Mouse (Mus musculus) neutrophil, adult 5-6 weeks (primary cell): ENCODE data around the gene Zfp473. TPM values are rescaled to one million over a fixed set of nuclear protein-coding genes. Genes with fewer than 3 reads are reported as not detected.
"Not testable (repeated sequence)": the region's sequence is repeated elsewhere in the genome, so short reads cannot be mapped to it uniquely, and the experiment has no call there.

Source experiments
- ATAC-seq: fragments of 151-379, 151-347 bp; 2 replicates; pipeline ENCODE4 v1.8.0; 2017; ENCODE audit warnings: mild to moderate bottlenecking, moderate TSS enrichment; ENCODE audit not compliant: insufficient number of reproducible peaks, poor library complexity, low FRiP score, severe bottlenecking; ENCODE audit errors: extremely low read depth
- total RNA-seq: library from RNA; stranded (forward); fragments of 200-1000 nt; gene quantifications from 2 replicates; pipeline ENCODE4 v1.2.3, GENCODE M21; 2017

The Zfp473 gene
- total RNA-seq, 1 experiment from 2014 or later: 1.5 TPM

DNA sequence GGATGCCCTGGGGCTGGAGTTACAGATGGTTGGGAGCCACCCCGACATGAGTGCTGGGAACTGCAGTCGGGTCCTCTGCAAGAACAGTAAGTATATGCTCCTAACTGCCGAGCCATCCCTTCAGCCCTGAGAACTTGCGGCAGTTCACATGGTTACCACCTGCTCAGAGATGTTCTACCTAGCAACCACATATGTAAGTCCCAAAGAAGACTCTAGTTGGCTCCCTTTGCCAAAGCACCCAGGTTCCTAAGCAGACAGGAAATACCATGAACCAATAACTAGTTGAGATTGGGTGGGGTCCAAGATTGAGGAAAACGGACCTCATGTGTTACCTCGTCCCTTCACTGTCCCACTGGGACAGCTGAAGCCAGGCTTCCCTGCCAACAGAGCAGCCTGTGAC is 24.5 kb downstream of the Zfp473 start:
- ATAC-seq: peak; percentile 90

DNA sequence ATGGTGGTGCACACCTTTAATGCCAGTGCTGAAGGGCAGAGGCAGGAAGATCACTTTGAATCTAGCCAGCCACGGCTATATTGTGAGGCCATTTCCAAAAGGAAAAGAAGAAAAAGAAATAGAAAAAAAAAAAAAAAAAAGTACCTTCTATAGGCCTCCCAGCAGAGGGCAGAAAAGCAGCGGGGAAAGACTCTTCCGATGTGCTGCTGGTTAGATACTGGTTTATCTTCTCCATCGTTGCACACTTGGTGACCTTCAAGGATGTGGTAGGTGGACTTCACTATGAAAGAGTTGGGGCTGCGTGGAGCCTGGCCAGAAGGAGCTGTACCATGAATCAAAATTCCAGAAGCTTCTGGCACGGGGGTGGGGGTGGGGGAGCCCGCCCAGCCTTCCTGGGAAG is 26.5 kb downstream of the Zfp473 start:
- no peak for ATAC-seq

DNA sequence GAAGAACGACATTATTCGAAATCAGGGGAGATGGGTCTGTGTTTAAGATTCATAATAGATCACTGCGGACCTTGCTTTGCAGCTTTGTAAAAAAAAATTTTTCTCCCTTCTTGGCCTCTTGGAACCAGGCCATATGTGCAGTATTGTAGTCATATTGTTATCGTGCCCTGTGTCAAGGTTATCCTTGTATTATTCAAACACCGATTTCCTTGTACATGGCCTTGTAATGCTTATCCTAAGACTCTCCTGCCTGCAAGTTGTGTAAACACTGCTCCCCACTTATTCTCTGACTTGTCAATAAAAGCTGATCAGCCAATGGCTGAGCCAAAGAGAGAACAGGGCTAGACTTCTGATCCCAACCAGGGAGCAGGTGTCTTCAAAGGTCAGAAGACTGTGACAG is 28.8 kb downstream of the Zfp473 start:
- no peak for ATAC-seq

DNA sequence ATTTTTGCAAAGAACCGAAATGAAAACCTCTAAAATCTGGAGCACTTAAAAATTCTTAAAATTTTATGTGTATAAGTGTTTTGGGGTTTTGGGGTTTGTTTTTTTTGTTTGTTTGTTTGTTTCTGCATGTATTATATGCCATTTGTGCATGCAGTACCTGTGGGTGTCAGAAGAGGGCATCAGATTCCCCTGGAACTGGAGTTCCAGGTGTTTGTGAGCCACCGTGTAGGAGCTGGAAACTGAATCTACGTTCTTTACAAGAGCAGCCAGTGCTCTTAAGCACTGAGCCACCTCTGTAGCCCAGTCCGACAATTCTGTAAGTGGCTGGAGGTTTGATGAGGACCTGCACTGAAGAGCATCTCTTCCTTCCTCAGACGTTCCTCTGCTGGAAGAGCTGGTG is 41.0 kb downstream of the Zfp473 start:
- no peak for ATAC-seq

DNA sequence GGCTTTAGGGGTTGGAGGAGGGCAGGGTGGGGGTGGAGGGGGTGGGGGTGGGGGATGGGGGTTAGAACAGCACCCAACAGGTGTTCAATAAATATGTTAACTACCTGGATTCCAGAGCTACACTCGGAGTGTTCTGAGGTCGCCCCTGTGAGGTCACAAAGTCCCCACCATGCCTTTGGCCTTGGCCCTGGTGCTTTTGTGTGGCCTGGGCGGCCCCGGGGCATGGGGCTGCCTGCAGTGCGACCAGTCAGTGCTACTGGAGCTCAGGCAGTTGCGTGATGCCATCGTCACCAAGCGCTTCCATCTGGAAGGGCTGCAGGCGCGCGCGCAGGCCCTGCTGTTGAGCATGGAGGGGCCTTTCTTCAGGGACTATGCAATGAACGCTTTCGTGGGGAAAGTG is 42.3 kb downstream of the Zfp473 start, which contains the start of gene Izumo2:
Gene Izumo2 (plus strand): TSS at position 169 of the 400 bp plus-strand sequence.
- no peak for ATAC-seq

DNA sequence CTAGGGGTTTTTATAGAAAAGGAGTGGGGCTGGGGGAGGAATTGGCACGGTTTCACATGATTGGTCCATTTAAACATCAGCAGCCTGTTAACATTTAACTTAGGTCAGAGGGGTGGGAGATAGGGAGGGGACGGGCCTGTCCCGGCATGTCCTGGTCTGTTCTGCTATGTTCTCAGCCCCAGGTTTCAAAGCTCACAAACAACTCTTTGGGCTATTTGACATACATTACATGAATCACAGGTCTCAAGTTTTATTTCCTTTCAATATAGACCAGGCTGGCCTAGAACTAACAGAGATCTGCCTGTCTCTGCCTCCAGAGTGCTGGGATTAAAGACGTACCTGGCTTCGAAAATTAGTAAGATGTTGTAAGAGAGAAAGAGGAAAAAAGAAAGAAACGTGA is 42.8 kb downstream of the Zfp473 start:
- not testable (repeated sequence) for ATAC-seq

DNA sequence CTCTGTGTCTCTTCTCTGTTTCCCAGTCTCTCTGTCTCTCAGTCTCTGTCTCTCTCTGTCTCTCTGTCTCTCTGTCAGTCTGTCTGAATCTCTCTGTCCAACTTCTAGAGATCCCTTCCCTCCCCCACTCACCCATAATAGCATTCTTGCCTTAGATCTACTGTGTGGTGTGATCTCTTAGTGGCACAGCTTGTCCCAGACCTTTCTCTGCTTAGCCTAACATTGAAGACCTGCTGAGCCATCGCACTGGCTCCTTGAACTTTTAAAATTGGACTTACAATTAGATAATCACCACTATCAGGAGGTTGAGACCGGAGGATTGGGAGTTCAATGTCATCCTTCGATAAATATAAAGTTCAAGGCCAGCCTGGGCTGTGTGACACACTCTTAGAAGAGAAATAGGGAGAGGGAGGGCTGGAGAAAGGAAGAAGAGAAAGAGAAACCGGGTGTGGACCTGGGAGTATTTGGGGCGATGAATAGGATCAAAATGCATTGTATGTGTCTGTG is 43.6 kb downstream of the Zfp473 start:
- ATAC-seq: no peak

DNA sequence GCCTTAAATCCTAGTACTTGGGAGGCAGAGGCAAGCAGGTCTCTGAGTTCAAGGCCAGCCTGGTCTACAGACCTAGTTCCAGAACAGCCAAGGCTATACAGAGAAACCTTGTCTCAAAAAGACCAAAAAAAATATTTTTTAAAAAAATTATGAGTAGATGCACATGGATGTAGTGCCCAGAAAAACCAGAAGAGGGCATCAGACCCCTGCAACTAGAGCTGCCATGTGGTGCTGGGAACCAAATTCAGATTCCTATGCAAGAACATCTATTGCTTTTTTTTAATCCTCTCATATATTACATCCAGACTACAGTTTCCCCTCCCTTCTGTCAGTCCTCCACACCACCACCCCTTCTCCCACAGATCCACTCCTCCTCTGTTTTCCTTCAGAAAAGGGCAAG is 44.5 kb downstream of the Zfp473 start:
- no peak for ATAC-seq

DNA sequence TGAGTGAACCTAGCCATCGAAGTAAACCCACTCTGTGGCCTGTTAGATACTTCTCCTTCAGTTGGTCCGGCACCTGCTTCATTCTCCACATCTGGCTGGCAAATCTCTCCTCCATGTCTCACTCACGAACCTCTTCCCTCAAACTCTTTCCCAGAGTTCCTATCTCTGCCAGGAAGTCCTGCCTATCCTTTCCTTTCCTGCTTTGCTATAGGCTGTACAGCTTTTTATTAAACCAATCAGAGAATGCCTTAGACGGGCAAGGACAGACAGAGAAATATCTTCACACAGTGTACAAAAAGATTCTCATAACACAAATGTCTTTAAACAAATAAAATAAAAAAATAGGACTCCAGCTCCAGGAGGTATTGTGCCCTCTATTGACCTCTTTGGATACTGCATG is 45.8 kb downstream of the Zfp473 start:
- no peak for ATAC-seq

DNA sequence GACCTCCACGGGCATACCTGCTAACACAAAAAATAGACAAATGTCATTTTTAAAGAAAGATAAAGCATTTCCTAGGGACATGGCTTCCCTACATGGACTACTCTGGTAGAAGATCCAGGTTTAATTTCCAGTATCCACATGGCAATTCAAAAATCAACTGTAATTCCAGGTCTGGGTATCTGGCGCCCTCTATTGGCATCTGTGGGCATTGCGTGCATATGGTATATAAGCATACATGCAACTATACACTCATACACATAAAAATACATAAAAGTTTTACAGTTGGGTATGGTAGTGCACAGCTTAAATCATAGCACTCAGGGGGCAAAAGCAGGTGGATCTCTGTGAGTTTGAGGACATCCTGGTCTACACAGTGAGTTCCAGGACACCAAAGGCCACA is 46.5 kb downstream of the Zfp473 start:
- no peak for ATAC-seq

DNA sequence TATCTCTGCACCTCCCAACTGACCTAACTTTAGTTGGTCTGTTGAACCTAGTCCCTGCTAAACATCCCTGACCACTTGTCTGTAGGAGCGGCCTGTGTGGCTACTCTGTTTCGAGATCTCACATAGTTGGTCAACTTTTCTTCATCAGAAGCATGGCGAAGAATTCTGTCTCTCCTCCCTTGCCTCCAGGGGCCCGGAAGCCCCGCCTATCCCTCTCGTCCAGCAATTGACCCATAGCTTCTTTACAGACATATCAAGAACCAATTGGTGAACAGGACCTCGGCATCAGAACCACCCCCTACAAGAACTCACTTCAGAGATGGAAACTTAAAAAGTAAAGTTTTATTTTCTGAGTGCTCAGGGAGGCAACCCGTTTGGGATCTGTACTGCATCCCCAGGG is 47.9 kb downstream of the Zfp473 start:
- no peak for ATAC-seq

DNA sequence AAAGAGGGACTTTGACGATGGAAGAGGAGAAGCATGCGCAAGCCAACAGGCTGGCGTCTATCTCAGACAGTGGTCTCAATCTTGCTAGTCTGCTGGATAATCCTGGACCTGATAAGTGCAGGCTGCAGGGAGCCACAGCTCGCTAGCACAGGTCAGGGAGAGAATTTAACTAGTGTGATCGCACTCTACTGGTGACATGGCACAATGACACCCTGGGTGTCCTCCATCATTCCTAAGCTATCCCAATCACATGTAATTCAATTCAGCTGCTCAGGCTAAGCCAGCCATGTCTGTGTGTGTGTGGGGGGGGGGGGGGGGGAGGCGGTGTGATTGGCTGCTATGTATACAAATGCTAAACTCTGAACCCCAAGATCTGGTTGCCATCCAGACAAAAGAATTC is 48.9 kb downstream of the Zfp473 start:
- ATAC-seq: 0 out of 2 replicates have a peak, but pooled peaks have one; percentile 9

DNA sequence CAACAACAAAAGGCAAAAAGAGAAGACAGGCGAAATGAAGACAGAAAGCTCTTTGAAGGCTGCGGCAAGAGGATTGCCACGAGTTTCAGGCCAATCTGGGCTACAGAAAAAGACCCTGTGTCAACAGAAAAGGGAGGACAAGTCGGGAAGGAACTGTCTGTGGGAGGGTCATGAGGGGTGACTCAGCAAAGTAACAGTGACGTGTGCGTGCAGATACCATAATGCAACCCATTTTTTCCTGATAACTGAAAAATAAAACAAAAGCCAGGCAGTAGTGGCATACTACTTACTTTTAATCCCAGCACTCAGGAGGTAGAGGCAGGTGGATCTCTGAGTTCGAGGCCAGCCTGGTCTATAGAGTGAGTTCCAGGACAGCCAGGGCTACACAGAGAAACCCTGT is 52.9 kb downstream of the Zfp473 start:
- no peak for ATAC-seq

DNA sequence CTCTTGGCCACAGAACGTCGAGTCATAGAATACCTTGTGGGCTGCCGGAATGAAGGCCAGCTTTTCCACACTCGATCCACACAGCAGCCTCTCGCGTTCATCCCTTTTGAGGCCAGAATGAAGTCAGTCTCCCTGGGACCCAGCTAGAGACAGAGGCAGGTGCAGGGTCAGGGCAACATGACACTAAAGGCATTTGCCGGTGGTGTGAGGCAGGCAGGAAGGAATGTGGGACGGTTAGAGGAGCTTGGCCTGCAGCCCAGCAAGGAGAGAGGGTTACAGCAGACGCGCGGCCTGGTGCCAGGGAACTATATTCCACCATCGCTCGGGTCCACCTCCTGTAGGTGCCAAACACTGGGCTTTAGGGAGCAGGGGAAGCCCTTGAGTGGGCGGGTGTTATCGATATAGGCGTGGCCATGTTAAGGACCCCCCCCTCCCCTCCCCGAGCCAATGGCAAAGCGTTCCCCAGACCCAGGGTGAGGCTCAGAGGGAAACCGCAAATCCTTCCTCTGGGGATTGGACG is 53.6 kb downstream of the Zfp473 start:
- no peak for ATAC-seq

DNA sequence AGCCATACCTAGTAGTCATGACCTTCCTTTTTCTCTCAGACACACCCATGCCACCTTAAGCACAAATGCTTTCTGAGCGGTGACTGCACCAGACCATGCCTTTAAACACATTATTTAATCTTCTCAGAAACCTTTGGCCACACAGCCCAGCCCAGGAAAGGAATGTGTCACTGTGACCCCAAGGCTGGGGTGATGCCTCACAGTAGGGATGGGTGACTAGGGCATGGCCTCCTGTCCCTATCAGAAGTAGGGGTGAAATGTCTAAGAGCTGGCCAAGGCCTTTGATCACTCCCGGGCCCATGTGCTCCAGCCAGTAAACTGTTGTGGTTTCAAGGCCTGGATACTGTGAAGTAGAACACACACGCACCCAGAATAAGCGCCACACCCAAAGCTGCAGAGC is 55.6 kb downstream of the Zfp473 start:
- ATAC-seq: no peak

DNA sequence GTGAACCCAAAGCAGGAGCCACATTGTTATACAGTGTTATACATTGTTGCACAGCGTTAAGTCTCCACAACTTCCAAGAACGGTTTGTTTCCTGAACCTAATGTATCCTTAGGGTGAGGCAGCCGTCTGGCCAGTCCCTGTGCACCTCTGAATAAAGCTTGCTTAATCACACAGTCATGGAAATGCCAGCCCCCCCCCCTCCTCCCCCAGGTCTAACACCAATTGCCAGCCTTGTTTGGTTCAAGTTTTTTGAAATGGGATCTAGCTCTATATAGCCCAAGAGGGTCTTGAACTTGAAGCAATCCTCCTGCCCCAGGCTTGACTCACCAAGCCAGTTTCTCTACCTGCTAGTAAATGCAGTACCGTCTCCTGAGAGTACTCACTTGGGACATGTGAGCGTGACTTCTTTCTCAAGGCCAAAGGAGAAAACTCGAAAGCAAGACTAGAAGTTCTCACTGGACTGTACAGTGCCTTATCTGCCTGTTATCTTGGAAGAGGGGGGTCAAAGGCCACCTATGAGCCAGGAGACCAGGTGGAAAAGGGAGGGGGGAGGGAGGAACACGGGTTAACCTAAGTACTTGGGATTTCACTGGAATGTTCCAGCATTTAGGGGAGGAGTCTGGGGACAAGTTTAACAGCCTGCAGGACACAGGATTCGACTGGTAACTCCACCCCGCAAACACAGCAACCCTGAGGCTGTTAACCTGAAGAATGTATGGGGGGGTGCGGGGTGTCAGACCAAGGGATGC is 57.2 kb downstream of the Zfp473 start:
- ATAC-seq: no peak

DNA sequence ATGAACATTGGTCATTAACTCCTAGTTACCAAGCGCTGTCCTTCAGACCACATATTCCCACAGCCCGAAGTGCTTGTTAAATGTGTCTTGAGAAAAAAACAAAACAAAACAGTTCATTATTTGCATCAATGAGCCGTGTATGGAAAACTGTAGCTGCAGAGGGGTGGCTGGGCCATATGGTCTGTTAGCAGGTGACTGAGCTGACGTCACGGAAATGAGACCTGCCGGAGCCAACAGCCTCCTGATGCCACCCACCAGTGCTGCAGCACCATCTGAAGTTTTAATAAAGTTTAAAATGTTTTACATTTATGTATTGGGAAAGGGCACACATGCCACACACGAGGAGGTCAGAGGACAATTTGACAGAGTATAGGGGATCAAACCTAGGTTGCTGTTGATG is 61.5 kb downstream of the Zfp473 start:
- no peak for ATAC-seq

DNA sequence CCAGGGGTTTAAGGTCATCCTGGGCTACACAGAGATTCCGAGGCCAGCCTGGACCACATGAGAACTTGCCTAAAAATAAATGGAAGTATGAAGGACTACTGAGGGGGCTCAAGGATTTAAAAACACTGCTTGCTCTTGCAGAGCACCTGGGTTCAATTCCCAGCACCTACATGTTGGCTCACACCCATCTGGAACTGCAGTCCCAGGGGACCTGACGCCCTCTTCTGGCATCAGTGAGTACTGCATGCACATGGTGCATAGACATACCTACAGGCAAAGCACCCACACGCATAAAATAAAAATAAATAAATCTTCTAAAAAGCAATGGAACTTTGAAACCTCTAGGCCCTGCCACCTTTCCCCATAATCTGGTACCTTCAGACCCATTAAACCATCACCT is 62.0 kb downstream of the Zfp473 start:
- ATAC-seq: no peak

DNA sequence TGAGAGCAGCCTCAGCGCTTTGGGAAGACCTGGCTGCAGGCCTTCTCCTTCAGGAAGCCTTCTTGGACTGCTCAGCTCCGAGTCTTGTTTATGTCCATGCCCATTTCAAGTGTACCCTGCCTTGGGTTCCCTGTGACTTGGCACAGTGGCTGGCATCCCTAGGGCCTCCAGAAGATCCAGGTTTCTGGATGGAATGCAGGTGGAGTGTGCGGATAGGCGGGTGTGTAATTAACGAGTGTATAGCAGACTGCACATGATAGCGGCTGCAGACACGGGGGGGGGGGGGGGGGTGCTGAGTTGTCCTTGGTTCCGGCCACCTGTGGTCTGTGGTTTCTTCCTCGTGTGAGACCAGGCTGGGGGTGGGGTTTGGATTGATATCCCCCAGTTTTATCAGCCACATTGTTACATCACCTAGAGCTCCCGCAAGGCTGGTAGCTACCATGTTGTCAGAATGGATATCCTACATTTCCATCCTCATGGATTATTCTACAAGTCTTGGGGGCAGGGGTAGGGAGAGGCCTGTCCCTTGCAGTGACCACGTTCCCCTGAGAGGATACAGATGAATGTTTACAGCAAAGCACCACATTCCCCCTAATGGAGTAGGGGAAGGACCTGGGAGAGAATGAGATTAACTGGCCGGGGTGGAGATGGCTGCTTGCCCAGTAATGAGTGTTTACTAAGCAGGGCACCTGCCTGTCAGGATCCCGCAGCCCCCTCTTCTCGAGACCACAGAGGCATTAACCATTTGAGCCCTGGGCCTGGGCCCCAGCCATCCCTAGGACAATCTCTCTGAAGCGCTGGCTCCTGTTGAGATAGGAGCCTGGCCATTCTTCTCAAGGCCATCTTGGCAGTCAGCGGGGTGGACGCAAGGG is 65.1 kb downstream of the Zfp473 start:
- ATAC-seq: no peak

DNA sequence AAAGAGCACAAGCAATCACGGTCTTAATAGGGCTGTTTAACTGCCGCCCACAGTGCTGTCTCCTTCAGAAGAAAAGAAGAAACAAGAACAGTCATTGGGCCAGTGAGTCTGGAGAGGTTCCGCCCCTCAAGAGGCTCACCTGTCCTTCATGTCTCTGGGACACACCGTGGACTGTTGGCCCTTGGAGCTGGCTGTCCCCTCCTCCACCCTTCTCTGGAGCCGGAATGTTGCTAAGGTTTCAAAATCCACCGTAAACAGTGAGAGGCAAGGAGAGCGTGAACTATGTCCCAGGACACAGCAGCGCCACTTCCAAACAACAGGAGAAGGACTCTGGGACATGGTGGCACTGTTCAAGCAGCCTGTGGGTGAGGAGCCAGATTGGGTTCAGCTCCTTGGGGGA is 67.2 kb downstream of the Zfp473 start:
- ATAC-seq: no peak
